Mouse (Mus musculus) c-Kit-positive CD71-negative TER-119-negative erythroid progenitor cells, embryonic 14.5 days (primary cell): ENCODE data around the gene Clpsl2.
A peak's percentile ranks its signal among the peaks of the same experiment; 100 is the strongest.
"Not testable (repeated sequence)": the region's sequence is repeated elsewhere in the genome, so short reads cannot be mapped to it uniquely, and the experiment has no call there.

Experiments used
- DNase-seq: peaks from one replicate; pipeline ENCODE4 v3.0.0-alpha.2; 2013; ENCODE audit warnings: low read depth

Gene Clpsl2

DNA sequence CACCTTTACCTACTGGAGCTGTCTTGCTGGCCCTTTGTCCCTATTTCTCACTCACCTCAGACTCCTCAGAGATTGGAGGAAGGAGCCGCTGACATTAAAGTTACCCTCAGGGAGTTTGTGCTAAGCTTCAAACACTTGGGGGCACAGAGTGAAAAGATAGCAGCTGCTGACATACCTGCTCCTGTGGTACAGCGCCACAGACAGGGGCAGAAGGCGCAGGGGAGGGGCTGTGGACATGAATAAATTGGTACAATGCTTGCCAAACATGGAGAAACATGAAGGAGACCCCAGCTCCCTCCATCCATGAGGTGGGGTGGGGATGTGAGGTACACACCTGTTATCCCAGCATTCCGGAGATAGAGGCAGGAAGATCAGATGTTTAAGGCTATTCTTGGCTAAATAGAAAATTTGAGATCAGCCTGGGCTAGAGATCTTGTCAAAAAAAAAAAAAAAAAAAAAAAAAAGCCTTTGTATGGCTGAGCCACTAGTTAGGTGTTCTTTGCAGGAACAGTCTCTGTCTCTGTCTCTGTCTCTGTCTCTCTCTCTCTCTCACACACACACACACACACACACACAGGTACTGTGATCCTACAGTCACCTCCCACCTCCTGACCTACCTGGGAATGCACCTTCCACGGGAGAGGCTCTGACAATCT is 28.0 kb upstream of the Clpsl2 start:
- DNase-seq, result no peak

DNA sequence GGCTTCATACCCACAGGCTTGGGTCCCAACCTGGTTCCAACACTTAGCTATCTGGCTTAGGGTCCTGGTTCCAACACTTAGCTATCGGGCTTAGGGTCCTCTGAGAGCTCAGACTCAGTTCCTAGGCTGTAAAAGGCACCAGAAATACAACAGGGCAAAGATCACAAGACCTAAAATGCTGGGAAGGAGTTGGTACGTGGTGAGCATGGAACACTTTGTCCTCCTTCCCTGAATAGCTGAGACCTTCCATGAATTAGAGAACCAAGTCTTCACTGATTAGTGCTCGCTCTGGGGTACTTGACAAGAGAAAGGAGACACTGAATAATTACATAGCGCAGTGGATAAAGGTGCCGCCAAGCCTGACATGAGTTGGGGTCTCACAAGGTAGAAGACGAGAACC is 27.3 kb upstream of the Clpsl2 start:
- no peak for DNase-seq

DNA sequence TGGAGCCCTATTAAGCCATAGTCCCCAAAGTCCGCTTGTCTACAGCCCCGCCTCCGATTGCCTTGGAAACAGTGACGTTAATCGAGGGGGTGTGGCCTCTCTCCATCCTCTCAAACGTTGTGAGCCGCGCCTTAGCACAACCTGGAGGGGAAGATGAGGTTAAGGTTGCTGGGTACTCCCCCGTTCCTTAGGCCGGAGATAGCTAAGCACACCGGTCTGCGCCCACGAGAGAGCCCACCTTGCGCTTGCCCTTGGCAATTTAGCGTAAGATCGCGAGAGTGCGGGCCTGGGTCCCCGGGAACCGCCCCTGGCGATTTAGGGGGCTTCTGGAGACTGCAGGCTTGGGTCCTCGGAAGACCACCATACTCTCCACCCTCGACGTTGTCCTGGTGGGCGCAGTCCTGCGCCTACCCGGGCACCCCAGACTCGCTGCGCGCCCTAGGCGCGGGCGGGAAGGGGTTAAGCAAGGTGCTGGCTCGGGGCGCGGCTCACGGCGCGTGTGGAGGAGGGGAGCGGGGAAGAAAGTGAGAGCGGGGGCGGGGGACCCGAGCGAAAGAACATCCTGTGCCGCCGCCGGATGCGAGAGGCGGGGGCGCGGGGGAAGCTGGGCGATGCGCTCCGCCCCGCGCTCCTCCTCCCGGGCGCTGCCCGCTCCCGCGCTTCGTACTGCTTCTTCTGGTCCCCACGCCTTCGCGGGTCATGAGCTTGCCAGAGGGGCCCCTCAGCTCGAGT is 26.4 kb upstream of the Clpsl2 start:
- DNase-seq, result peak; percentile 77

DNA sequence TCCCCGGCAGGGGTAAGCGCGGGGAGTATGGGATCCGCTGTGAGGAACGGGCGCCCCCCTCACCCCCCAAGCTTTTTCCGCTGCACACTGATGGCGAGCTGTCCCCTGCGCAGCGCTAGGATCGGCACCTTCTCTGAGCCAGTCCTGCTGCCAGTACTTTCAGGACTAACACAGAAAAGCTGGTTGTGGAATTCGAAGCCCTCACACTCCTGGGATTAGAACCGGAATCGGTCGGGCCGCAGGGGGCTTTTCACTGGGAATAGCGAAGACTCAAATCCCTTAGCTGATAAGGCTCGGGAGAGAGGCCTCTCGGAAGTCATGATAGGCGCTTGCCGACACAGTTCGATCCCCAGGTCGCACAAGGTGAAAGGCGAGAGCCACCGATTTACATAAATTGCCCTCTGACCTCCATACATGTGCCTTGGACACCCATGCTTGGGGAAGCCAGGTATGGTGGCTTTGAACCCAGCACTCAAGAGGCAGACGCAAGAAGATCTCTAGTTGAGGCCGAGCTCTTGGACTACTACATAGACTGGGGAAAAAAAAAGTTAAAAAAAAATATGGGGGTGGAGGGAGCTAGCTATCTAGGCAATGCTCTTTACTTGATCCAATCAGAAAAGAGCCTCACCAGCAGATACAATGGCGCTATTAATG is 25.7 kb upstream of the Clpsl2 start:
- no peak for DNase-seq

DNA sequence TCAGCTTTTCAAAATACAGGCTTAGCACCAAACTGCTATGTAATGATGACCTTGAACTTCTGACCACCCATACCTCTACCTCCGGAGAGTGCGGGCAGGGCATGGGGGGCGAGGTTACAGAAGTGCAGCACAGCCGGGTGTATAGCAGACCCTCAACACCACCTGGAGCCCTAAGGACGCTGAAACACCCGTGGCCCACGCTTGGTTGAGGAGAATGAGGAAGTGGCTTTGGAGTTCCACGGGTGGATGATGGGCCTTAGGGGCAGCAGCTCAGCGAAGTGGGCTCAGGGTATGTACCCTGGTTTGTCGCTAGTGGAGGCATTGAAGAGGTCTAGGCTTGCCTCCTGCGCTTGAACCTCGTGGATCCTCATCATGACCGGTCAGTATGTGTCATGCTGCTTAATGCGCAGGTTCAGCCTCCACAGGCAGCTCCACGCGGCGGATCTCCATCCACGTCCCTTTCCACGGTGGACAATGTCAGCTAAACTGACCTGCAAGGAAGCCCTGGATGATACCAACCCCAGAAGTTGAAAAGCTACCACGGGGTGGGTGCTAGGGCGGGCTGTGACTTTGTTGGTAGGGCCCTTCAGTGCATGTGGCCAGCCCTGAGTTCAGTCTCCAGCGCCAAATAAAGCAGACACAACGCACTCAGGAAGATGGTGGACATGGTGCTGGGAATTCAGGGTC is 25.1 kb upstream of the Clpsl2 start:
- DNase-seq, result no peak

DNA sequence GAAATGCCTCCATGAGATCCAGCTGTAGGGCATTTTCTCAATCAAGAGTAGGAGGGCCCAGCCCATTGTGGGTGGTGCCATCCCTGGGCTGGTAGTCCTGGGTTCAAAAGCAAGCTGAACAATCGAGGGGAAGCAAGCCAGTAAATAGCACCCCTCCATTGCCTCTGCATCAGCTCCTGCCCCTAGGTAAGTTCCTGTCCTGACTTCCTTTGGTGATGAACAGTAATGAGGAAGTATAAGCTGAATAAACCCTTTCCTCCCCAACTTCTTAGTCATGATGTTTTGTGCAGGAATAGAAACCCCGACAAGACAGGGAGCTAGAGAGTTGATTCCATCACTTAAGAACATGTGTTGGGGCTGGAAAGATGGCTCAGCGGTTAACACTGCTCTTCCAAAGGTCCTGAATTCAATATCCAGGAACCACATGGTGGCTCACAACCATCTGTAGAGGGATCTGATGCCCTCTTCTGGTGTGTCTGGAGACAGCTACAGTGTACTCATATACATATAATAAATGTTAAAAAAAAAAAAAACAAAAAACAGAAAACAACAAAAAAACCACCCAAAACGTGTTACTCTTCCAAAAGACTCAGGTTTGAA is 24.3 kb upstream of the Clpsl2 start:
- DNase-seq, result no peak

DNA sequence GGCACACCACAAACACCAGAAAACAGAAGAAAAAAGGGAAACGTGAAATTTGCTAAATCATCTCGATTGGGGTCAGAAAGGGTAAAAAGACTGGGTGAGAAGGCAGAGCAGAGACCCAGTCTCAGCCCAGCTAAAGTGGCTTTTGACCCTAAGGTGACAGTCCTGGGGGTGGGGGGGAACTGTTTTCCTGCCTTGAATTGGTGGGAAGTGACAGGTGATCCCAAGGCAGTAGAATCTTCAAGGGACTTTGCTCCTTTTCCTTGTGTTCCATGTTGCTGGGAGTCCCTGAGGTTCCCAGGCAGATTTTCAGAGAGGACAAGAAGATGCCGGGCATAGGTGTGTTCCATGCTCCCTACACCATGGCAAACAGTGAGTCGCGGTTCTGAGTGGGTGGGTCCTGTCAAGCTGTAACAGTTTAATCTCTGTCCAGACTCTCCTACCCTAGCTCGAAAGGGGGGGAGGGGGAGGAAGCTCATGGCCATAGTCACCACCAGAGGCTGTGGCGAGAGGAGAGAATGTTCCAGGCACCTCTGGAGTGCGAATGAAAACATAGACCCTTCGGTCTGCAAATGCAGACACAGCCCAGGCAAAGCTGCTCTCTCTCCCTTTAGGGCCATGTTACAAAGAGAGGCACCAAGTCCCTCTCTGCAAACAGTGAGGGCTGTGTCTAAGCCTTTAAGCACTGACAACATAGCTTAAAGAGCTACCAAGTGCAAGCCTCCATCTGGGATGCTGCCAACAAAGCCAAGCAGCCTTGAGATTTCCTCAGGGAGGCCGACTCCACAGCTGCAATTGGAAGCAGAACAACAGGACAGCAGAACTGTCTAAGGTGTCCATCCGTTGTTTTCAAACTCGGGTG is 21.8 kb upstream of the Clpsl2 start:
- DNase-seq, result no peak

DNA sequence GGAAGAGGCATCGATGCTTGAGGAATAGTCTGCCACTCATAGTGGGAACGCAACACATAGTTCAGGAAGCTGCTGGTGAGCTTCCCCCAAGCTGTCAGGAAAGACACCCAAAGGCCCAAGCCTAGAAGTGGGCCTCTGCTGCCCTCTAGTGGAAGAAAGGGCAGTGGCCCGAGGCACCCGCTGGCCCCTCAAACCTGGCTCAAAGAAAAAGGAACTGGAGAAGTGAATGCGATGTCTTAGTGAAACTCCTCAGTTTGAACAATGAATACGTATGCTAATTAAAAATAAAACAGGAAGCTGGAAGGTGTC is 21.2 kb upstream of the Clpsl2 start:
- DNase-seq, result peak; percentile 79

DNA sequence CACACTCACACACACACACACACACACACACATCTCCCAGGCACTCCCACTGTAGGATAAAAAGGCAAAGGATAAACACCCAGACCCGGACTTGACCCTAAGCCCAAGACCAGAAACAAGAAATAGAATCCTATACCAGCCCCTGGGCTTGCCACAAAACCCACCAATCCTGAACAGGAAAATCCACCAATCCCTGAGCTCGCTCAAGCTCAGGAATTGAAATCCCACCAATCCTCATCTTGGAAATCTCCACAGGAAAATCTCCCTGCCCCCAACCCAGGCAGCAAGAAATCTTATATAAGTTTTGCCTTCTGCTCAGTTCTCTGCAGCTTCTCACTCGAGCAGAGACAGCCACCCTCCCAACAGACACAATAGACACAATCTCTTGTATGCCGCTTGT is 20.1 kb upstream of the Clpsl2 start:
- DNase-seq, result no peak

DNA sequence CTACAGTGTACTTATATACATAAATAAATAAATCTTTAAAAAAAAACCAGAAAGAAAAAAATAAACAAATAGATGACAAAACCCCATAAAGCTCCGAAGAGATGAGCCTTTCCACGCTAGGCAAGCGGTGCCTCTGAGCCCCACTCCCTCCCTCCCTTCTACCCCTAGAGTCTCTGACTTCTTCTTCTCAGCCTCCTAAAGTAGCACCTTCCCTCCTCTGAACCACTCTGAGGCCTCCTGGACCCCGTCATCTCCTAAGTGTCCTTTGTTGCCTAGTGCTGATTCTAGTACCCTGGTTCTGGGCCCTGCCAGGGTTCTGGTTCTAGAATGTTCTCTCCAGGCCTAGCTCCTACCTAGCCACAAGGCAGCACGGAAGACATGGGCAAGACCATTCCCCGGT is 18.7 kb upstream of the Clpsl2 start, which contains the start of gene Armc12:
Gene Armc12 (plus strand): TSS at position 301 of the 400 bp plus-strand sequence.
- no peak for DNase-seq

DNA sequence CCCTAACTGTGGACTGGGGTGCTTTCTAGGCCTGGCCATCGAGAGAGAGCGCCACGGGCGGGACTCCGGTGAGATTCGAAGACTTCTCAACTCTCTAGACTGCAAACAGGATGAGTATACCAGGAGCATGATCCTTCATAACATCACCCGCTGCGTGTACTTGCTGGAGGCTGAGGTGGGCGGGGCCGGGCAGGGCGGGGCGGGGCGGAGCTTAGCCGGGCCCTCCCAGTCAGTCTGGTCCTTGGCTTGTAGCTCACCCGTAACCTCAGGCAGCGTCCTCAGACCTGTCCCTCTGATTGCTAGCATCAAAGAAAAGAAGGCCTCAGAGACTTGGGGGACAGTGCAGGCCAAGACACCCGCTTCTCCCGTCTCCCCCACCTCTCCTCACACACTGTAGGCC is 17.3 kb upstream of the Clpsl2 start:
- DNase-seq, result no peak

DNA sequence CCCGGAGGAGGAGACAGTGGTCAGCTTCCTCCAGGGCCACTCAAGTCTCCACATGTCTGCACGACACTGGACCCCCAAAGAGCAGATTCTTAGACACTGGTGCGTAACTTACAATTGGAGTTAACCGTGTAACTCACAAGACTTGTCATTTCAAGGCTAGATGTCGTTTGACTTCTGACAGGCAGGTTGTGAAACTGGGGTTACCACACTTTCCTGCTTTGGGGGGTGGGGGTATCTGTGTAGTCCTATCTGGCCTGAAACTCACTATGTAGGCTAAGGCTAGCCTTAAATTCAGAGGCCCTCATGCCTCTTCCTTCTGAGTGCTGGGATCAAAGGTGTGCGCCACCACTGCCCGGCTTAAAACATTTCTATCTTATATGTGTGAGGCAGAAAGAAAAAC is 16.7 kb upstream of the Clpsl2 start:
- DNase-seq, result no peak

DNA sequence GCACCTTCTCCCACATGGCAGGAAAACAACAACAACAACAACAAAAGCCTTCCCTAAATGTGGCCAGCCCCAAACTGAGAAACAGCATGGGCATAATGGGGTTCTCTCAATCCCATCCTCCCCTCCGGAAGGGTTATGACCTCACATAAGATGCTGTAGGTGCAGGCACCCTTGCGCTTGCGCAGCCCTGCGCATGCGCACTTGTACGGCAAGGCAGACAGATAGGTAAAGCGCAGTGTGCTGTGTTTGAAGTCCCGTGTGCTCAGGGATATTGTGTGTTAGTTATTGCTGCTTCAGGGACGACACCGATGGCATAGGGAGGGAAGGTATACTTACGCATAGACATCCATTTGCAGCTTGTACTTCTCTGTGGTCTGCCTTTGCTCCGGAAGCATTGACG is 15.9 kb upstream of the Clpsl2 start:
- DNase-seq, result no peak

DNA sequence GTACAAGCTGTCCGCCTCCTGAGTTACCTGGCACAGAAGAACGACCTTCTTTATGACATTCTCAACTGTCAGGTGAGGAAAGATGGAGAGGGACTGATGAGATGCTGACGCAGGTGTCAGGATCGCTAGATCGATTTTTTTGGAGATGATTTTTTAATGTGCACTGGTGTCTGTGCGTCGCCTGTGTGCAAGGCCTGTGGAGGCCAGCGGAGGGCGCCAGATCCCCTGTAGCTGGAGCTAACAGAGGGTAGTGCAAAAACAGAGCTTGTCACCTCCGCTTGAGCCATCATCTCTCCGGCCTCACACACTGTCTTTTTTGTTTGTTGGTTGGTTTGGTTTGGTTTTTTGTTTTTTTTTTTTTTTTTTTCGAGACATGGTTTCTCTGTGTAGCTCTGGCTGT is 11.3 kb upstream of the Clpsl2 start:
- no peak for DNase-seq

DNA sequence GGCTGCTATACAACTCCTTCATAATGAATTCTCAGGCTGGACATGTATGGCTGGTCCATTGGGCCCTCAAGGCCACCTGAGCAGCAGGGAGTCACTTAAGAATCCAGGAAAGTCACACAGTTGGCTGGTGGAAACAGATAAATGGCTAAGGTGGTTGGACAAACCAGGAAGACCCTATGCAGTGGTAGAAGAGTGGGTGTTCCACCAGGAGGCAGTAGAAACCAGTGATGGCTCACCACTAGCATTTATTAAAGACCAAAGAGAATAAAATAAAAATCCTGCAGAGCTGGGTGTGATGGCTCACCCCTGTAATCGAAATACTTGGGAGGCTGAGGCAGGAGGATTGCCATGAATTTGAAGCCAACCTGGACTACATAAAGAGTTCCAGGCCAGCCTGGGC is 2.3 kb upstream of the Clpsl2 start:
- DNase-seq, result no peak

DNA sequence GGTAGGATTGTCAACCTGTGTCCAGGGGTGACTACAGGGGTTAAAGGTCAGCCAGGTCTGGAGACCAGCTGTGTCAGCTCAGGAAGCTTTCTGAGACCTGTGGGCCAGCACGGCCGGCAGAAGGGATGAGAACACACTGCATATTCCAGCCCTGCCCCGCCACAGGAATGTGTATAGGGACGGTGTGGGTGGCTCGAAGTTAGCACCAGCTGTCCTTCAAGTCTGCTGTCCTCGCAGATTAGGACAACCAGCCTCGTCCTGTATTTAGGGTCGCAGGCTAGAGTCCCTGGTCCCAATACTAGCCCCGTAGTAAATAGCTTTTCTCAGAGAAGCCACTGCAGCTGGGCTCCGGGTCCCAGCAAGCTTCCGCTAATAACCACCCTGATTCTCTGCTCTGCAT is 661 bp upstream of the Clpsl2 start:
- DNase-seq, result no peak

DNA sequence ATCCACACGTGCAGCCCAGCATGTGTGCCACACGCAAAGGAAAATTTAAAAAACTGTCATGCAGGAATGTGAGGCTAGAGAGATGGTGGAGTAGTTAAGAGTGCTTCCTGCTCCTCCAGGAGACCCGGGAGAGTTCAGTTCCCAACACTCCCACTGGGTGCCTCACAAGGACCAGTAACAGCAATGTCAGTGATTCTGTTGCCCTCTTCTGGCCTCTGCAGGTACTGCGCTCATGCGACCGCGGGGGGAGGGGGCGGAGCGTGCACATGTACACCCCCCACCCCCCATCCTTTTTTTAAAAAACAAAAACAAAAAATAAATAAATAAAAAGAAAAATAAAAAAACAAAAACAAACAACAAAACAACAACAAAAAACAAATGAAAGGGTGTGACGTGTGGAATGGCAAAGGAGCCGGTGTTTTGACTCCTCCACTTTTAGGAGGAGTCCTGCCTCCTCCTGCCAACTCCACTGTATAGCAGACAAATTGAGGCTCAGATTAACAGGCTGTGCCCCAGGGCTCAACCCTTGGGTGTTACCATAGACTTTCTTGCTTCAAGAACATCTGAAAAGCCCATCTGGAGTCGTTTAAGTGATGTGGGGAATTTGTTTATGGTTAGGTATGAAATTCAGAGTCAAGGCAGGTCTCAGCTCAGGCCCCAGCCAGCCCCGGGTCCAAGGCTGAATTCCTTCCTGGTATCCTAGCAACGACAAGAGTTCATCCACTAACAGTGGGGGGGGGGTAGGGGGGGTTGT is 4.0 kb downstream of the Clpsl2 start:
- peak; percentile 25 for DNase-seq

DNA sequence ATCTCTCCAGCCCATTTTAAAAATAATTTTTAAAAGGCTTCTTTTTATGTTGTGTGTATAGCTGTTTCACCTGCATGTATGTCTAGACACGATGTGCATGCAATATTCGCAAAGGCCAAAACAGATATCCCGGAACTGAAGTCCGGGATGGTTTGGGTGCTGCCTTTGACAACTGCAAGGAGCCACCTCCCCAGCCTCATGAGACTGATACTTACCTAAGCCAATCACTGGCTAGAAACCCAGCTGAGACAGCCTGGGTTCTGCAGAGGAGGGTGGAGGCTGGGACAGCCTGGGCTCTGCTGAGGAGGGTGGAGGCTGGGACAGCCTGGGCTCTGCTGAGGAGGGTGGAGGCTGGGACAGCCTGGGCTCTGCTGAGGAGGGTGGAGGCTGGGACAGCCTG is 4.8 kb downstream of the Clpsl2 start:
- DNase-seq, result not testable (repeated sequence)

DNA sequence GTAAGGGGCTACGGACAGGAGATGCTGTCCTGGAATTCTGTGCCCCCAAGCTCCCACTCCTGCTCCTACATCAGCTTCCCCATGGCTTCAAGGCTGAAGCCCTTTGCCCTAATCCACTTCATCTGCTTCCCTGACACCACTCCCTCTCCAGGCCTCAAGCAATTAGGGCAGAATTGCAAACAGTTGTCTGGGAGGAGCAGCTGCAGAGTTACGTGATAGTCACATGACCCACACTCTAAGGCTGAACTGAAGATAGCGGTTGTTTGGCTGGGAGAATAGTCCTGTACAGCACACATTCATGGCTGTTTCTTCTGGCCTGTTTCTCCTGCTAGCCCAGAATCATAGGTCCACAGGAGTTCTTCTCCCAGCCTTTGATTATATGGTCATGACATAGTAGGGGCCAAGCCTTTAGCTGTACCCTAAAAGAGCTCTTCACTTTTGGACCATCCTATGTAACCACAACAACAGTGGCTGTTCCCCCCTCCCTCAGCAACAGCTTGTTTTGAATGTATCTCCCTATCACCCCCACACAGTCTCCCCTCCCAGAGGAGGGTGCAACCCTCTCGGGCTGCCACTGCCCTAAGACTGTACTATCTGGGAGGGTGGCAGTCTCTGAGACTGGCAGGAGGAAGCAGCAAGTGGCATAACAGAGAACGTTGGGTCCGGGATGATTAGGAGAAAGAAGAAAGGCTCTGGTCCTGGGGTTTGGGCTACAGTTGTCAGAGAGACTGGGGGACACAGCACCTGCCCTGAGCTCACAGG is 7.6 kb downstream of the Clpsl2 start:
- no peak for DNase-seq

DNA sequence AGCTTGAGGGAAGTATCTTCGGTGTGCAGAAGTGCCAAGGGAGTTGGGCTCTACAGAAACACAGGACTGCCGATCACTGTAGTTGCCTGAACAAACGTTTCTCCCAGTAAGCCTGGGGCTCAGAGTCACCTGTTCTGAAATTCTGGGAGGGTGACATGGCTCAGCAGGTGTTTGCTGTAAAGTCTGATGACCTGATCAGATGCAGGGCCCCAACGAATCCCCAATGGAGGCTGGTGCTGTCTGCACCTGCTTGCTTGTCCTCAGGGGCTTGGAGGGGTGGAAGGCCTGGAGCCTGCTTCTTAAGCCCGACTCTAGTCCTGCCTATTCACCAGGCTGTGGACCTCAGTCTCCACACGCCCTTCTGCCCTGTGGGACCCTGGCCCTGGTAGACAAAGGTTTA is 8.6 kb downstream of the Clpsl2 start:
- no peak for DNase-seq
